8 mouse cellular contexts compared by ENCODE assay signal in genomic region chr3:58982896-58983837, GRCm38 (mm10). TPM values are rescaled to one million over a fixed set of nuclear protein-coding genes. Genes with fewer than 3 reads are reported as not detected.
A peak's percentile ranks its signal among the peaks of the same experiment; 100 is the strongest.
DNase-seq lines count a peak whose midpoint lies in the region; ATAC-seq lines count a peak whose summit lies in the region.

No protein-coding gene starts in this region.

- ATAC-seq in CD4-positive, CD25-positive, alpha-beta regulatory T cell, adult 4 months, result peak; percentile 71
- no peak for ATAC-seq in embryonic facial prominence, embryonic 13.5 days (ENCODE audit: insufficient number of reproducible peaks, insufficient read depth, low FRiP score, low TSS enrichment, low read depth)
- ATAC-seq in heart, embryonic 16.5 days (replicated peaks; ENCODE audit: extremely low read depth, insufficient read depth, low FRiP score), result no peak
- no peak for ATAC-seq in liver, embryonic 16.5 days (ENCODE audit: low read depth)
- ATAC-seq in neural tube, embryonic 14.5 days (ENCODE audit: low read depth), result peak; percentile 75

- WGBS in embryonic facial prominence, embryonic 13.5 days, result 52% methylated on average over 15 of the region's 15 CpGs
- 42% methylated on average over 15 of the region's 15 CpGs for WGBS in heart, embryonic 16.5 days
- WGBS in liver, embryonic 16.5 days (ENCODE audit: insufficient replicate concordance), result 14% methylated on average over 15 of the region's 15 CpGs
- 43% methylated on average over 15 of the region's 15 CpGs for WGBS in neural tube, embryonic 14.5 days

- H3K4me1 ChIP-seq in embryonic facial prominence, embryonic 13.5 days, result 0 out of 2 replicates have a peak, but pooled peaks cover 4% of the 10 kb centered on the region
- H3K4me1 ChIP-seq in heart, embryonic 16.5 days (ENCODE audit: control insufficient read depth, insufficient read depth, low read length), result no peaks in the 10 kb centered on the region
- H3K4me1 ChIP-seq in liver, embryonic 16.5 days (ENCODE audit: control insufficient read depth, low read depth, low read length), result no peaks in the 10 kb centered on the region; the same call in 1 of the 2 replicates
- peaks cover 5% of the 10 kb centered on the region; the same call in 1 of the 2 replicates for H3K4me1 ChIP-seq in neural tube, embryonic 14.5 days (ENCODE audit: control insufficient read depth, insufficient read depth, low read length)

- peaks cover 10% of the 10 kb centered on the region; the same call in 1 of the 2 replicates for H3K27me3 ChIP-seq in embryonic facial prominence, embryonic 13.5 days
- no peaks in the 10 kb centered on the region; the same call in 1 of the 2 replicates for H3K27me3 ChIP-seq in heart, embryonic 16.5 days (ENCODE audit: control insufficient read depth, insufficient read depth, low read length)
- H3K27me3 ChIP-seq in liver, embryonic 16.5 days (ENCODE audit: control insufficient read depth, insufficient read depth, low read depth, low read length), result no peaks in the 10 kb centered on the region; the same call in 1 of the 2 replicates
- no peaks in the 10 kb centered on the region for H3K27me3 ChIP-seq in neural tube, embryonic 14.5 days (ENCODE audit: control insufficient read depth, insufficient read depth, low read length)

- H3K4me2 ChIP-seq in embryonic facial prominence, embryonic 13.5 days, result 0 out of 2 replicates have a peak overlapping the region, but pooled peaks have one; percentile 26
- peak overlapping the region; percentile 44 for H3K4me2 ChIP-seq in heart, embryonic 16.5 days (ENCODE audit: low read depth, low read length)
- peak overlapping the region; percentile 36; the same call in 1 of the 2 replicates for H3K4me2 ChIP-seq in liver, embryonic 16.5 days (ENCODE audit: low read depth, low read length)
- peak overlapping the region; percentile 29; the same call in 1 of the 2 replicates for H3K4me2 ChIP-seq in neural tube, embryonic 14.5 days (ENCODE audit: low read depth, low read length)

- no peak overlapping the region for H3K9ac ChIP-seq in embryonic facial prominence, embryonic 13.5 days
- H3K9ac ChIP-seq in heart, embryonic 16.5 days (ENCODE audit: low read length), result no peak overlapping the region
- H3K9ac ChIP-seq in liver, embryonic 16.5 days (ENCODE audit: low read depth, low read length), result no peak overlapping the region
- H3K9ac ChIP-seq in neural tube, embryonic 14.5 days (replicated peaks; ENCODE audit: low read depth, low read length), result no peak overlapping the region

- H3K4me3 ChIP-seq in embryonic facial prominence, embryonic 13.5 days, result no peak overlapping the region
- H3K4me3 ChIP-seq in heart, embryonic 16.5 days (ENCODE audit: low read length), result no peak overlapping the region
- H3K4me3 ChIP-seq in liver, embryonic 16.5 days (ENCODE audit: low read depth, low read length), result no peak overlapping the region
- no peak overlapping the region for H3K4me3 ChIP-seq in neural tube, embryonic 14.5 days (ENCODE audit: low read depth, low read length)

- no peaks in the 10 kb centered on the region for H3K9me3 ChIP-seq in embryonic facial prominence, embryonic 13.5 days
- no peaks in the 10 kb centered on the region for H3K9me3 ChIP-seq in heart, embryonic 16.5 days (replicated peaks; ENCODE audit: control insufficient read depth, low read length)
- no peaks in the 10 kb centered on the region for H3K9me3 ChIP-seq in liver, embryonic 16.5 days (replicated peaks; ENCODE audit: control insufficient read depth, low read length)
- H3K9me3 ChIP-seq in neural tube, embryonic 14.5 days (ENCODE audit: control insufficient read depth, low read length), result no peaks in the 10 kb centered on the region

- no peaks in the 10 kb centered on the region for H3K36me3 ChIP-seq in embryonic facial prominence, embryonic 13.5 days
- H3K36me3 ChIP-seq in heart, embryonic 16.5 days (ENCODE audit: control insufficient read depth, insufficient read depth), result no peaks in the 10 kb centered on the region
- no peaks in the 10 kb centered on the region for H3K36me3 ChIP-seq in liver, embryonic 16.5 days (ENCODE audit: control insufficient read depth, insufficient read depth)
- H3K36me3 ChIP-seq in neural tube, embryonic 14.5 days (ENCODE audit: control insufficient read depth, insufficient read depth, low read length), result no peaks in the 10 kb centered on the region

- peak; percentile 13 for DNase-seq in adrenal gland, postnatal 25 days
- peak; percentile 67 to 75 for DNase-seq in kidney, postnatal 36 days
- peak; percentile 4 to 18 for DNase-seq in thymus, adult 18-20 months

- no peak overlapping the region for H3K27ac ChIP-seq in embryonic facial prominence, embryonic 13.5 days
- H3K27ac ChIP-seq in heart, embryonic 16.5 days (ENCODE audit: low read length), result no peak overlapping the region
- H3K27ac ChIP-seq in liver, embryonic 16.5 days (ENCODE audit: low read length), result no peak overlapping the region
- no peak overlapping the region for H3K27ac ChIP-seq in neural tube, embryonic 14.5 days (ENCODE audit: low read depth, low read length)

RNA-seq across cellular contexts. Expression of gene Med12l, which starts 22.5 kb away (rescaled TPM):
- polyA plus RNA-seq in CD4-positive, CD25-positive, alpha-beta regulatory T cell, adult 4 months (2017; shearing (Covaris generic)), result under 1 TPM; 0.50 to 0.61 TPM
- 18.3 and 18.5 TPM in 2 replicates for total RNA-seq in adrenal gland, postnatal 25 days (2021)
- 2.9 and 3.9 TPM in 2 replicates for polyA plus RNA-seq in embryonic facial prominence, embryonic 13.5 days (2015; fragmentation: Nextera tagmentation; extraction: Ambion mirVana)
- polyA plus RNA-seq in heart, embryonic 16.5 days (2015; fragmentation: Nextera tagmentation; extraction: Ambion mirVana), result 2.3 and 2.6 TPM in 2 replicates
- 0.37 and 0.73 TPM in 2 replicates for polyA plus RNA-seq in liver, embryonic 16.5 days (2015; fragmentation: Nextera tagmentation; extraction: Ambion mirVana)
- 9.3 and 9.9 TPM in 2 replicates for polyA plus RNA-seq in neural tube, embryonic 14.5 days (2014; fragmentation: Nextera tagmentation; extraction: Ambion mirVana)

Comparison
In these comparisons a context has a peak if more than half of its experiments do, and no peak if none do; other contexts are left out.
1. ATAC-seq: peak in CD4-positive, CD25-positive, alpha-beta regulatory T cell, adult 4 months (single experiment) and neural tube, embryonic 14.5 days (single experiment); none in embryonic facial prominence, embryonic 13.5 days (single experiment), heart, embryonic 16.5 days (single experiment) and liver, embryonic 16.5 days (single experiment).
2. DNase-seq: peak in every context shown above with its lines; median percentile 71 in kidney, postnatal 36 days; 13 in adrenal gland, postnatal 25 days; 11 in thymus, adult 18-20 months.
3. Peak in every context shown above with its lines, with median percentiles within 50 percentile points of each other: H3K4me2 ChIP-seq.